Mouse (Mus musculus): ENCODE results near the gene Ncf2.

Gene Ncf2

GRCm38 (mm10) chr1:152835061-152835460, 35.1 kb downstream of the Ncf2 start:
- no peak for DNase-seq

- DNase-seq, result no peak
Observed at GRCm38 (mm10) chr1:152838026-152838702, 38.2 kb downstream of the Ncf2 start.

GRCm38 (mm10) chr1:152838841-152839240, 38.8 kb downstream of the Ncf2 start:
- DNase-seq, result peak; percentile 42

- no peak for DNase-seq
Observed at GRCm38 (mm10) chr1:152840343-152840742, 40.3 kb downstream of the Ncf2 start.

- no peak for DNase-seq
Observed at GRCm38 (mm10) chr1:152841057-152841456, 41.1 kb downstream of the Ncf2 start.

GRCm38 (mm10) chr1:152844634-152845033, 44.6 kb downstream of the Ncf2 start:
- no peak for DNase-seq

GRCm38 (mm10) chr1:152845211-152845730, 45.3 kb downstream of the Ncf2 start:
- DNase-seq, result no peak

GRCm38 (mm10) chr1:152846856-152847255, 46.9 kb downstream of the Ncf2 start:
- no peak for DNase-seq

- no peak for DNase-seq
Observed at GRCm38 (mm10) chr1:152869901-152870300, 69.9 kb downstream of the Ncf2 start.

GRCm38 (mm10) chr1:152871031-152871430, 71.0 kb downstream of the Ncf2 start:
- DNase-seq, result no peak

All from right cerebral cortex, postnatal 14 days (tissue).